Mouse (Mus musculus) brain, embryonic 14.5 days (tissue): Measurements from ENCODE around the gene Phf19.

Experiments
- CTCF ChIP-seq: fragments of 200-500 bp; IDR thresholded peaks from 2 replicates; pipeline ENCODE4 v1.5.1; 2012; ENCODE audit warnings: inconsistent platforms, mild to moderate bottlenecking, moderate library complexity, borderline replicate concordance; ENCODE audit not compliant: insufficient read depth, insufficient read length; ENCODE audit errors: extremely low read depth
- POLR2A ChIP-seq: fragments of 200-500 bp; IDR thresholded peaks from 2 replicates; pipeline ENCODE4 v1.6.1; 2012; ENCODE audit warnings: mild to moderate bottlenecking, inconsistent platforms, borderline replicate concordance; ENCODE audit not compliant: poor library complexity, insufficient read depth, insufficient read length, severe bottlenecking; ENCODE audit errors: extremely low read depth

DNA sequence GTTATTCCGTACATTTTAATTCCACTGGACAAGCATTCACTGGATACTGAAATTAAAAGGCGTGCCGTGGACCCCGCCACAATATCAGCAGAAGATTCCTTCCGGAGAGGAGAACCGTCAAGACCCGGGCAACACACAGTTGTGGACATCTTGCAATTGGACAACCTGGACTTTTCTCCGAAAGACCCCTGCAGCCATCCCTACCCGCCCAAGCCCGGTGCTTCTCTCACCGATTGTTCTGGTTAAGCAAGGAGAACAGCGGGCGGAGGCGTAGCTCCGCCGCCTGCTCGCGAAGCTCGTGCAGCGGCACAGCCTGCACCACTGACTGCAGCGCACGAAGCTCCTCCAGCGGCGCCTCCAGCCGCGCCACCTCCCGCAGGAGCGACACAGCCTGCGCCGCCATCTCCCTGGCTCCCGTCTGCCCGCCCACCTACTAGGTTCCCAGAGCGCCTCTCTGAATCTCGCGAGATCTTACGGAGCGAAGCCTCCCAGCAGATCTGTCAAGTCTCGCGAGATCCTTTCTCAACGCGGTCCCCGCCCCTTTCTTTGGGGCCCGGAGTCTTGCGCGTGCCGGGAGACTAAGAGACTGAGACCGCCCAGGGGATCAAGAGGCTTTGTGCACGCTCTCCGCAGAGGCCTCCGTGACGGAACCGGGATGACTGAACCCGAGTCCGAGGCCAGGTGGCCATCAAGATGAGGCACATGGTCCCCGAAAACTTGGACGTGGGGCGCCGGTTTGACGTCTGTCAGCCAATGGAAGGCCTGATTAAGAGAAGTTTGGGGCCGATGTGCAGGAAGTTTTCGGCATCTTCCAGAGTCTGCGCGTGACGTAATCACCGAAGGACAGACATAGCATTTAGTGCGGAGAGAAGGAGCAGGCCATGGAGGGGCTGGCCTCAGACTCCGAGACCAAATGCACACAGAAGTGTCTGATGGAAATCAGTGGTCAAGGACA, 43.0 kb downstream of the Phf19 start:
- TF ChIP-seq CTCF, result no peak
- TF ChIP-seq POLR2A, result peak; percentile 97
